24 mouse cellular contexts compared by ENCODE assay signal in the genomic region with DNA sequence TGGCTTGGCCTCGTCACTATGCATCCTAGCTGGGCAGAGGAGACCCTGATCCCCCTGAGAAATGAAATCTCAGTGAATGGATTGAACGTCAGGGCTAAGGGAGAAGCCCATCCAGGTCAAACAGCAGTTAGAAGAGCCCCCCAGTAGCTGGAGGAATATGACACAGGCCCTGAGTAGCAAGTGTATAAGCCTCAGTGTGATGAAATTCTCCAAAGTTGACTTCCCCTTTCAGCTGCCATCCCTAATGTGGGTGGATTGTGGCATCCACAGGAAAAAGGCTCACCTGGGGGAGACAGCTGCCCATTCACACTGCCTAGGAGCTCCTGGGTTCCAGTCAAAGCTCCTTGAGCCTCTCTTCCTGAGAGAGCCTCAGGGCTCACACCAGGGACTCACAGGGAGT. TPM values are rescaled to one million over a fixed set of nuclear protein-coding genes. Genes with fewer than 3 reads are reported as not detected.
"Had no signal": no experiment of that assay in that cellular context is flagged by ENCODE, and none has a peak within 500 bp of the region (broad histone marks: within the 10 kb centered on the region; RNA-seq: fewer than 3 reads in every experiment).

No protein-coding gene starts in this region.

- H3K27me3 ChIP-seq: heart, embryonic 13.5 days; heart, embryonic 15.5 days; hindbrain, embryonic 13.5 days; hindbrain, embryonic 15.5 days; intestine, embryonic 15.5 days; limb, embryonic 12.5 days had no signal

- H3K36me3 ChIP-seq: heart, embryonic 13.5 days; heart, embryonic 15.5 days; hindbrain, embryonic 13.5 days; hindbrain, embryonic 15.5 days; intestine, embryonic 15.5 days; limb, embryonic 10.5 days; limb, embryonic 12.5 days; liver, embryonic 13.5 days; liver, embryonic 15.5 days had no signal

- H3K4me1 ChIP-seq: hindbrain, embryonic 15.5 days; limb, embryonic 12.5 days had no signal

- H3K4me3 ChIP-seq: heart, adult 2 months; heart, embryonic 13.5 days; heart, embryonic 15.5 days; hindbrain, embryonic 13.5 days; hindbrain, embryonic 15.5 days; intestine, embryonic 15.5 days; limb, embryonic 10.5 days; limb, embryonic 12.5 days; liver, embryonic 13.5 days; liver, embryonic 15.5 days had no signal

- H3K9me3 ChIP-seq: heart, embryonic 13.5 days; heart, embryonic 15.5 days; hindbrain, embryonic 13.5 days; hindbrain, embryonic 15.5 days; intestine, embryonic 15.5 days; limb, embryonic 10.5 days; limb, embryonic 12.5 days; liver, embryonic 13.5 days; liver, embryonic 15.5 days had no signal

- ATAC-seq: hindbrain, postnatal 0 days; intestine, embryonic 15.5 days; intestine, postnatal 0 days had no signal

- DNase-seq: gastrocnemius, postnatal 14 days; heart, adult 11 months; heart, adult 2 months; heart, postnatal 14 days; heart, postnatal 36 days; kidney, adult 18-20 months; kidney, adult 8-10 months; kidney, postnatal 10 days; kidney, postnatal 4 days; layer of hippocampus, adult 9-11 months; layer of hippocampus, postnatal 36 days; liver; liver, embryonic 13.5 days had no signal

RNA-seq across cellular contexts. Expression of a gene that starts 20.4 kb away (rescaled TPM):
- total RNA-seq: hematopoietic stem cell, adult 5-6 weeks had no signal
